Mouse (Mus musculus): Measurements from ENCODE around the gene Txndc12. TPM values are rescaled to one million over a fixed set of nuclear protein-coding genes. Genes with fewer than 3 reads are reported as not detected.

Gene Txndc12
- polyA plus RNA-seq (2012) = 12.2 and 17.6 TPM in 2 replicates

GRCm38 (mm10) chr4:108834115-108834970 lies at the start of gene Txndc12:
Txndc12 (plus strand) TSS chr4:108834601.

GRCm38 (mm10) chr4:108832916-108833827 lies 1.2 kb upstream of the Txndc12 start, which contains the start of gene Btf3l4:
Btf3l4 (minus strand) TSS chr4:108833614.

DNA sequence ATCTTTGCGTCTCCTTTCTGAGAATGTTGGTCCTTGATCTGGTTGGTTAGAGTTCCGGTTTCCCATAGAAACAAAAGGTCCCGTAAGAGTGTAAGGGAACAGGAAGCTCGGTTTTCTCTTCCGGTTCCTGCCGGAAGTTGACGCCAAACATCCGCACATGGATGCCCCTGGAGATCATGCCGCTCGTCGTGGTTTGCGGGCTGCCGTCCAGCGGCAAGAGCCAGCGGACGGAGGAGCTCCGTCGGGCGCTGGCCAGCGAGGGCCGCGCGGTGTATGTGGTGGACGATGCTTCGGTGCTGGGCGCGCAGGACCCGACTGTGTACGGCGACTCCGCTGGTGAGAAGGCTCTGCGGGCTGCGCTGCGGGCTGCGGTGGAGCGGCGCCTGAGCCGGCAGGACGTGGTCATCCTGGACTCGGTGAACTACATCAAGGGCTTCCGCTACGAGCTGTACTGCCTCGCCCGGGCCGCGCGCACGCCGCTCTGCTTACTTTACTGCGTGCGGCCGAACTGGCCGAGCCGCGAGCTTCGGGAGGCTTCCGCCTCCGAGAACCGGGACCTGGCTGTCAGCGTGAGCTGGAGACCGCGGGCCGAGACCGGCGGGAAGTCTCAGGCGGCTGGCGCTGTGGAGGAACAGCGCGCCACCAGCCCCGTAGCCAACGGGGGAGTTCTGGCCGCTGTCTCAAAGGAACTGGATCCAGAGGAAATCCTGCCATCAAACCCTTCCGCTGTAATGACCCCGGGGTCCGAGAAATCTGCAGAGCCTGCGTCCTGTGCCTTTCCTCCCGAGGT lies 13.5 kb downstream of the Txndc12 start, which contains the start of gene Kti12:
Gene Kti12, plus strand, starts transcription at position 71 of the 790 bp plus-strand sequence.

DNA sequence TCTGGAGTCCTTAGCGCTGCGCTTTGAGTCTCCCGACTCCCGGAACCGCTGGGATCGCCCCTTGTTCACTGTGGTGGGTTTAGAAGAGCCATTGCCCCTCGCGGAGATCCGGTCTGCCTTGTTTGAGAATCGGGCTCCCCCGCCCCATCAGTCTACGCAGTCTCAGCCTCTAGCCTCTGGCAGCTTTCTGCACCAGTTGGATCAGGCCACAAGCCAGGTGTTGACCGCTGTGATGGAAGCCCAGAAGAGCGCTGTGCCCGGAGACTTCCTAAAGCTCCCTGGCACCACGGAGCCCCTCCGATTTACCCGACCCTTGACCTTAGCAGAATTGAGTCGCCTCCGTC lies 14.1 kb downstream of the Txndc12 start, which contains the start of gene A730015C16Rik:
Gene A730015C16Rik, minus strand, starts transcription at position 115 of the 344 bp plus-strand sequence.

DNA sequence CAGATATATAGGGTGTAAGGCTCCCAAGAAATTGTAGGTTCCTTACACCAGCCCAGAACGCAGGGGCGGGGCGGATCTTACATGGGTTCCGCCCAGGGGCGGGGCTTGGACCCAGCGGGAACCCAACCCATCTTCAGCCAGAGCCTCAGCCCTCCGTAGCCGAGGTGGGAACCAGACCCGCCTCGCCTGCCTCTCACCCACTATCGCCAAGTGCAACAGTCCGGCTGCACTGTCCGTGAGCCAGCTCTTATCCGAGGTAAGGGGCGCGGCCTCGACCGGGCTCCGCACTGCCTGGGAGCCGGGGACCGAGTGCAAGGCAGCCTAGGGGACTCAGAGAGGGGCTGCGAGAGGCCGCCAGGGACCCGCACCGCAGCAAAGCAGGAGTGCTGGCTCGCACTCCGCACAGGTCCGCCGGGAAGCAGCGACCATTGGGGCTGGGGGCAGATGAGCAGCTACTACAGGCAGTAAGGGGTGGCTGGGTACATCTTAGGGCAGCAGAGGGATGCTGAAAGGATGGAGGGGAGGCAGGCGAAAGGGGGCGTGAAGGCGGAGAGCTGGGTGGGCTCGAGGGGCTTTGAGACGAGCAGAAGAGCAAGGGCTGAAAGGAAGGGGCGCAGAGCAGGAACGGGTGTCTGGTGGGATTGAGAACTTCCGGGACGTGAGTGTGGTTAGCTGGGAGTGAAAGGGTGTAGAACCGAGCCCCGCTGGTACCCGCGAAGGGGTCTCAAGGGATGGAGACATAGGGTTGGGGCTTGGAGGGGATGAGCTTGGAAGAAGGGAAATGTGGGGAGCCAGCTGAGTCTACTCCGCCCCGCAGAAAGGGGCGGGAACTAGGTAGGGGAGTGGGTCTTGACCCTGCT lies 44.8 kb downstream of the Txndc12 start, which contains the start of gene Rab3b:
Gene Rab3b, plus strand, starts transcription at position 101 of the 860 bp plus-strand sequence.

Other genes starting within 250 kb of the Txndc12 start
- 91.3 and 120 TPM in 2 replicates for gene Cc2d1b, start 214.7 kb upstream of the Txndc12 start, polyA plus RNA-seq (2012)
- not detected in 2 replicates for gene 3110021N24Rik, start 115.0 kb upstream of the Txndc12 start, polyA plus RNA-seq (2012)
- 0.03 and 0.05 TPM in 2 replicates for gene Zfyve9, start 53.8 kb upstream of the Txndc12 start, polyA plus RNA-seq (2012)
- gene Btf3l4, start 987 bp upstream of the Txndc12 start, polyA plus RNA-seq (2012) = 7.1 and 8.3 TPM in 2 replicates
- gene Kti12, start 13.2 kb downstream of the Txndc12 start, polyA plus RNA-seq (2012) = 72.4 and 73.7 TPM in 2 replicates
- gene A730015C16Rik, start 14.0 kb downstream of the Txndc12 start, polyA plus RNA-seq (2012) = 0.25 and 0.47 TPM in 2 replicates
- gene Rab3b, start 44.5 kb downstream of the Txndc12 start, polyA plus RNA-seq (2012) = 0.06 TPM in 1 of 2 replicates, not detected in the other
- 24.6 and 28.8 TPM in 2 replicates for gene Nrd1, start 166.1 kb downstream of the Txndc12 start, polyA plus RNA-seq (2012)